Mouse (Mus musculus) intestine, postnatal 0 days (tissue): Measurements from ENCODE around the gene Atp9a. TPM values are rescaled to one million over a fixed set of nuclear protein-coding genes. Genes with fewer than 3 reads are reported as not detected.

Source experiments
- ATAC-seq: fragments of 200-750 bp; cut with Nextera tagmentation; 2 replicates; pipeline ENCODE4 v1.8.0; 2017; ENCODE audit warnings: mild to moderate bottlenecking, moderate TSS enrichment, moderate library complexity
- H3K27ac ChIP-seq: fragments of 300-500 bp; sonication (generic); 2 replicates; pipeline ENCODE4 v1.5.1; 2014; ENCODE audit warnings: mild to moderate bottlenecking, low read depth, low read length, moderate library complexity
- H3K27me3 ChIP-seq: fragments of 300-500 bp; sonication (generic); replicated peaks from 2 replicates; pipeline ENCODE4 v1.6.1; 2014; ENCODE audit warnings: low read length, mixed read lengths; ENCODE audit not compliant: control insufficient read depth, insufficient read depth
- H3K36me3 ChIP-seq: fragments of 300-500 bp; sonication (generic); 2 replicates; pipeline ENCODE4 v1.6.1; 2014; ENCODE audit warnings: mild to moderate bottlenecking, moderate library complexity; ENCODE audit not compliant: control insufficient read depth, insufficient read depth
- H3K4me1 ChIP-seq: fragments of 300-500 bp; sonication (generic); replicated peaks from 2 replicates; pipeline ENCODE4 v1.6.1; 2014; ENCODE audit warnings: antibody characterized with exemption, low read length, mixed read lengths; ENCODE audit not compliant: control insufficient read depth, insufficient read depth
- H3K4me2 ChIP-seq: fragments of 300-500 bp; sonication (generic); replicated peaks from 2 replicates; pipeline ENCODE4 v1.6.1; 2014; ENCODE audit warnings: low read depth, mild to moderate bottlenecking, moderate library complexity
- H3K4me3 ChIP-seq: fragments of 300-500 bp; sonication (generic); 2 replicates; pipeline ENCODE4 v1.5.1; 2014; ENCODE audit warnings: low read depth, low read length
- H3K9ac ChIP-seq: fragments of 300-500 bp; sonication (generic); 2 replicates; pipeline ENCODE4 v1.6.1; 2014; ENCODE audit warnings: mild to moderate bottlenecking, low read depth, low read length
- H3K9me3 ChIP-seq: fragments of 300-500 bp; sonication (generic); 2 replicates; pipeline ENCODE4 v1.6.1; 2016; ENCODE audit warnings: mixed run types; ENCODE audit not compliant: control insufficient read depth
- CTCF ChIP-seq: sonication (generic); IDR thresholded peaks from 2 replicates; pipeline ENCODE4 v1.5.1; 2016; ENCODE audit warnings: low read depth, mild to moderate bottlenecking, control low read depth, antibody characterized with exemption, moderate library complexity
- WGBS: fragments of 180-500 bp; shearing (Covaris S2); extraction: QIAGEN DNeasy Blood & Tissue Kit; methylation state at CpG from one replicate; pipeline ENCODE4 v1.1.7; 2014; 5-methylcytosine and 5-hydroxymethylcytosine counted together
- polyA plus RNA-seq: library from polyadenylated mRNA; unstranded; fragments of >200 nt; fragmentation: Nextera tagmentation; extraction: Ambion mirVana; gene quantifications from 2 replicates; pipeline ENCODE4 v1.2.1, GENCODE M21; 2015

The Atp9a gene
- polyA plus RNA-seq, 1 experiment from 2014 or later = 36.7 TPM

DNA sequence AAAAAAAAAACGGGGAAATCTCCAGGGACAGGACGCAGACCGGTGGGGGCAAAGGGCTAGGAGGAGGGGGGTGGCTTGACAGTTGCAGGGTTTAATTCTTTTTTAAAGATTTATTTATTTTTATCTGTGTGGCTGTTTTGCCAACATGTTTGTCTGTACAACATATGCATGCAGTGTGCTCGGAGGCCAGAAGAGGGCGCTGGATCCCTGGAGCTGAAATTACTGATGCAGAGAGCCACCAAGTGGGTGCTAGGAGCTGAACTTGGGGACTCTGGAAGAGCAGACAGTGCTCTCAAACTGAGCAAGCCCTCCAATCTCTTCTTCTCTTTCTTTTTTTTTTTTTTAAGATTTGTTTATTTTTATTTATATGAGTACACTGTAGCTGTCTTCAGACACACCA lies 81.9 kb downstream of the Atp9a start:
- peaks cover under 1% of the 10 kb centered on the region; the same call in 1 of the 2 replicates for H3K4me1 ChIP-seq
- H3K4me3 ChIP-seq = no peak overlapping the region
- no peak overlapping the region for H3K9ac ChIP-seq
- ATAC-seq = no peak
- WGBS = 70% methylated on average over 5 of the region's 5 CpGs
- TF ChIP-seq CTCF = peak; percentile 60
- no peaks in the 10 kb centered on the region for H3K9me3 ChIP-seq
- H3K36me3 ChIP-seq = peaks cover 11% of the 10 kb centered on the region; the same call in 1 of the 2 replicates
- H3K27ac ChIP-seq = no peak overlapping the region
- no peaks in the 10 kb centered on the region for H3K27me3 ChIP-seq
- H3K4me2 ChIP-seq = no peak overlapping the region

- H3K9me3 ChIP-seq = no peaks in the 10 kb centered on the region
- peaks cover 11% of the 10 kb centered on the region; the same call in 1 of the 2 replicates for H3K4me1 ChIP-seq
- H3K9ac ChIP-seq = no peak overlapping the region
- H3K36me3 ChIP-seq = peaks cover 14% of the 10 kb centered on the region; the same call in 1 of the 2 replicates
- H3K4me3 ChIP-seq = no peak overlapping the region
- H3K27me3 ChIP-seq = no peaks in the 10 kb centered on the region
- H3K4me2 ChIP-seq = no peak overlapping the region
- no peak overlapping the region for H3K27ac ChIP-seq
- no peak for ATAC-seq
- no peak for TF ChIP-seq CTCF
- 81% methylated on average over 11 of the region's 11 CpGs for WGBS
These were observed 83.7 kb downstream of the Atp9a start for GRCm38 (mm10) chr2:168658551-168658950.

- TF ChIP-seq CTCF = no peak
- no peak for ATAC-seq
- Histone ChIP-seq H3K4me2 (no peak overlapping the region), H3K4me3 (no peak overlapping the region), H3K27ac (no peak overlapping the region), H3K9me3 (no peaks in the 10 kb centered on the region), H3K27me3 (no peaks in the 10 kb centered on the region), H3K36me3 (peaks cover 21% of the 10 kb centered on the region; the same call in 1 of the 2 replicates), H3K9ac (no peak overlapping the region), H3K4me1 (peaks cover 11% of the 10 kb centered on the region; the same call in 1 of the 2 replicates)
- 51% methylated on average over 16 of the region's 16 CpGs for WGBS
These were observed 85.5 kb downstream of the Atp9a start for GRCm38 (mm10) chr2:168656569-168657308.

GRCm38 (mm10) chr2:168654983-168655669 lies 87.1 kb downstream of the Atp9a start:
- Histone ChIP-seq H3K4me3 (no peak overlapping the region), H3K9ac (no peak overlapping the region), H3K4me1 (peaks cover 11% of the 10 kb centered on the region; the same call in 1 of the 2 replicates), H3K4me2 (0 out of 2 replicates have a peak overlapping the region, but pooled peaks have one; percentile 13), H3K36me3 (peaks cover 27% of the 10 kb centered on the region; the same call in 1 of the 2 replicates), H3K27me3 (no peaks in the 10 kb centered on the region), H3K27ac (no peak overlapping the region), H3K9me3 (no peaks in the 10 kb centered on the region)
- 0 out of 2 replicates have a peak, but pooled peaks have one; percentile 29 for ATAC-seq
- TF ChIP-seq CTCF = peak; percentile 59
- WGBS = 54% methylated on average over 17 of the region's 17 CpGs

DNA sequence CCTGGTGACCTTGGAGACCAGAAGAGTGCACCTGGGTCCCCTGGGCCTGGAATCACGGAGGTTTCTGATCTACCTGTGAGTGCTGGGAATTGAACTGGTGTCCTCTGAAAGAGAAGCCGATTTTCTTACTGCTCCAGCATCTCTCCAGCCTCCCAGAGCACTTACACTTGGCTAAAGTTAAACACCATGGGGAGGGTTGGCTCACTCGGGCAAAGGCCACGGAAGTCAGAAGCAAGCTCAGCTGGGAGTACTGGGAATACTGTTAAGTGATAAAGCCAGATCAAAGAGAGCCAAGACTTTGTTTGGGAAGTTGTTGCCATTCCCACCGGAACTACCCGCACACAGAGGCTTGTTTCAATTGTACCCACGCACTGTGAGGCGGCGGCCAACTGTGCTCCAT lies 87.7 kb downstream of the Atp9a start:
- no peak for TF ChIP-seq CTCF
- WGBS = 34% methylated on average over 9 of the region's 9 CpGs

DNA sequence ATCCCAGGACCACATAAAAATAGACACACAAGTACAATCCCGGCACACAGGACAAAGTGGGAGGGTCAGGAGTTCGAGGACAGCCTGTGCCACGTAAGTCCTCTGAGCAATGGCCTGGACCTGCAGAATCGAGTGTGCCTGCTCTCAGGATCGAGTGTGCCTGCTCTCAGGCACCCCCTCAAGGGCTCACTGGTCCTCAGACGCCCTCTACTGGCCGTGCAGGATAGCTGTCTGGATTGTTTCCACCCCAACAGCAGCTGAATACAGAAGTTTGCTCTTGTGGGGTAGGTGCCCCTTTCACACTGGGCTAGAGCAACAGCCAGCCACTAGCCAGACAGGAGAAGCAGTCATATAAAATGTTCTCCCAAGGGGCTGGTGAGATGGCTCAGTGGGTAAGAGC lies 90.5 kb downstream of the Atp9a start:
- H3K9ac ChIP-seq = no peak overlapping the region
- TF ChIP-seq CTCF = peak; percentile 72
- 56% methylated on average over 7 of the region's 7 CpGs for WGBS
- ATAC-seq = no peak
- H3K4me1 ChIP-seq = peaks cover 11% of the 10 kb centered on the region; the same call in 1 of the 2 replicates
- H3K27me3 ChIP-seq = no peaks in the 10 kb centered on the region
- peaks cover 42% of the 10 kb centered on the region for H3K36me3 ChIP-seq
- no peak overlapping the region for H3K4me3 ChIP-seq
- H3K4me2 ChIP-seq = no peak overlapping the region
- no peak overlapping the region for H3K27ac ChIP-seq
- no peaks in the 10 kb centered on the region for H3K9me3 ChIP-seq

More for the DNA sequence above, 87.7 kb downstream of the Atp9a start:
- Histone ChIP-seq H3K4me1 (peaks cover 11% of the 10 kb centered on the region; the same call in 1 of the 2 replicates), H3K27ac (no peak overlapping the region), H3K4me3 (no peak overlapping the region), H3K9me3 (no peaks in the 10 kb centered on the region), H3K27me3 (no peaks in the 10 kb centered on the region), H3K36me3 (peaks cover 29% of the 10 kb centered on the region; the same call in 1 of the 2 replicates), H3K9ac (no peak overlapping the region), H3K4me2 (0 out of 2 replicates have a peak overlapping the region, but pooled peaks have one; percentile 13)
- ATAC-seq = no peak
